Mouse (Mus musculus) embryonic facial prominence, embryonic 14.5 days (tissue): ENCODE data around the gene Fam110a. TPM values are rescaled to one million over a fixed set of nuclear protein-coding genes. Genes with fewer than 3 reads are reported as not detected.

ENCODE experiments used
- ATAC-seq: fragments of 200-750 bp; cut with Nextera tagmentation; 2 replicates; pipeline ENCODE4 v1.8.0; 2017; ENCODE audit warnings: low read depth, moderate number of reproducible peaks, moderate TSS enrichment
- DNase-seq: peaks from one replicate; pipeline ENCODE4 v3.0.0-alpha.2; 2015; ENCODE audit warnings: low spot score
- H3K27ac ChIP-seq: fragments of 300-500 bp; sonication (generic); replicated peaks from 2 replicates; pipeline ENCODE4 v1.5.1; 2014; ENCODE audit warnings: low read depth, mild to moderate bottlenecking, low read length, moderate library complexity
- H3K27me3 ChIP-seq: fragments of 300-500 bp; sonication (generic); replicated peaks from 2 replicates; pipeline ENCODE4 v1.6.1; 2014; ENCODE audit warnings: low read length; ENCODE audit not compliant: control insufficient read depth, insufficient read depth
- H3K36me3 ChIP-seq: fragments of 300-500 bp; sonication (generic); 2 replicates; pipeline ENCODE4 v1.6.1; 2014; ENCODE audit warnings: low read length, mixed read lengths; ENCODE audit not compliant: control insufficient read depth, insufficient read depth
- H3K4me1 ChIP-seq: fragments of 300-500 bp; sonication (generic); 2 replicates; pipeline ENCODE4 v1.6.1; 2014; ENCODE audit warnings: antibody characterized with exemption, low read length; ENCODE audit not compliant: control insufficient read depth, insufficient read depth
- H3K4me2 ChIP-seq: fragments of 300-500 bp; sonication (generic); 2 replicates; pipeline ENCODE4 v1.6.1; 2014; ENCODE audit warnings: low read depth, mild to moderate bottlenecking, low read length, moderate library complexity, mixed read lengths
- H3K4me3 ChIP-seq: fragments of 300-500 bp; sonication (generic); 2 replicates; pipeline ENCODE4 v1.5.1; 2014; ENCODE audit warnings: low read depth, mild to moderate bottlenecking, low read length
- H3K9ac ChIP-seq: fragments of 300-500 bp; sonication (generic); 2 replicates; pipeline ENCODE4 v1.6.1; 2014; ENCODE audit warnings: low read depth, mild to moderate bottlenecking, low read length, moderate library complexity, mixed read lengths
- H3K9me3 ChIP-seq: fragments of 300-500 bp; sonication (generic); 2 replicates; pipeline ENCODE4 v1.6.1; 2016; ENCODE audit warnings: low read length; ENCODE audit not compliant: control insufficient read depth
- WGBS: fragments of 180-500 bp; shearing (Covaris S2); extraction: QIAGEN DNeasy Blood & Tissue Kit; methylation state at CpG from one replicate; pipeline ENCODE4 v1.1.7; 2014; 5-methylcytosine and 5-hydroxymethylcytosine counted together
- polyA plus RNA-seq: library from polyadenylated mRNA; unstranded; fragments of >200 nt; fragmentation: Nextera tagmentation; extraction: Ambion mirVana; gene quantifications from 2 replicates; pipeline ENCODE4 v1.2.1, GENCODE M21; 2014

The Fam110a gene
- polyA plus RNA-seq = 18.8 and 21.2 TPM in 2 replicates

GRCm38 (mm10) chr2:151979470-151980354 lies at the start of gene Fam110a:
TSS of gene Fam110a (minus strand) at chr2:151980219.
- peak within 1 kb of the TSS; percentile 33; the same call in 1 of the 2 replicates for H3K27ac ChIP-seq
- H3K27me3 ChIP-seq = 0 out of 2 replicates have a peak, but pooled peaks cover 1% of the 10 kb centered on the region
- no peaks in the 10 kb centered on the region for H3K9me3 ChIP-seq
- ATAC-seq (peak; percentile 86), DNase-seq (peak; percentile 93)
- peak within 1 kb of the TSS; percentile 70 for H3K4me2 ChIP-seq
- H3K4me3 ChIP-seq = peak within 1 kb of the TSS; percentile 79
- no peaks in the 10 kb centered on the region for H3K36me3 ChIP-seq
- peak within 1 kb of the TSS; percentile 84 for H3K9ac ChIP-seq
- peaks cover 24% of the 10 kb centered on the region for H3K4me1 ChIP-seq
- WGBS = 0% methylated on average over 22 of the region's 46 CpGs

DNA sequence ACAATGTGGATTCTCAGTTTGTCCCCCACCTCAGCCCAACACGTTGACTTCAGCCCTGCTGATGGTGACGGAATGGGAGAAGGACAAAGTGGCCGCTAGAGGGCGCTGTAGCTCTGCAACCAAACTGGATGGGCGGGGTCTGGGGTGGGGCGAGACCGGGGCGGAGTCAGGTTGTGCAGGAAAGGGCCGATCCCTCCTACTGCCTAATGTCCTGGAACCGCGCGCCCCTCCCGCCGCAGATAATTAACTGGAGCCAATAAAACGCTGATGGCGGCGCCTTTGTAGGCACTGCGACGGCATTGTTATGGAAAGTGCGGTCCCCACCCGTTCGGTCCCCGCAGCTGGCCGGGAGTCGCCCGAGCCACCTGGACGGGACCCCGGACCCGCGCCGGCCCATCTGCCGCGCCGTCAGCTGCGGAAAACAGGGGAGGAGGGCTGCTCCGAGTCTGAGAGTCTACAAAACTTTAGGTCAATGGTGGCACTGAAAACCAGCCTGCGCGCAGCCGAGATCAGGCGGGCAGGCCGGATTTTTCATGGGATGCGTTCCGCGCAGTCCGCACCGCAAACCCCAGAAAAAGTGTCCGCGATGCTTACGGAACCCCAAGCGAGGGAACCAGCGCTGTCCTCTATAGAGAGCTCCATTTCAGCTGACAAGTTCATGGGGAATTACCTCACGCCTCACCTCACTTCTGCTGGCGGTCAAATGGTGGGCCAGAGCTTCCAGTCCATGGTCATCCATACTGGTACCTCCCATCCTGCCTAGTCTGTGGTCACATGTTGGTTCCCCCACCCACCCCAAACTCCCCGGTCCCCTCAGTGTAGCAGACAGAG lies 49.4 kb upstream of the Fam110a start:
- ATAC-seq (peak; percentile 93), DNase-seq (peak; percentile 95)
- Histone ChIP-seq H3K4me2 (peak overlapping the region; percentile 80), H3K27me3 (peaks cover 26% of the 10 kb centered on the region), H3K27ac (no peak overlapping the region), H3K36me3 (no peaks in the 10 kb centered on the region), H3K4me3 (peak overlapping the region; percentile 64), H3K9ac (peak overlapping the region; percentile 68), H3K9me3 (no peaks in the 10 kb centered on the region), H3K4me1 (no peaks in the 10 kb centered on the region)
- WGBS = 1% methylated on average over 52 of the region's 54 CpGs

DNA sequence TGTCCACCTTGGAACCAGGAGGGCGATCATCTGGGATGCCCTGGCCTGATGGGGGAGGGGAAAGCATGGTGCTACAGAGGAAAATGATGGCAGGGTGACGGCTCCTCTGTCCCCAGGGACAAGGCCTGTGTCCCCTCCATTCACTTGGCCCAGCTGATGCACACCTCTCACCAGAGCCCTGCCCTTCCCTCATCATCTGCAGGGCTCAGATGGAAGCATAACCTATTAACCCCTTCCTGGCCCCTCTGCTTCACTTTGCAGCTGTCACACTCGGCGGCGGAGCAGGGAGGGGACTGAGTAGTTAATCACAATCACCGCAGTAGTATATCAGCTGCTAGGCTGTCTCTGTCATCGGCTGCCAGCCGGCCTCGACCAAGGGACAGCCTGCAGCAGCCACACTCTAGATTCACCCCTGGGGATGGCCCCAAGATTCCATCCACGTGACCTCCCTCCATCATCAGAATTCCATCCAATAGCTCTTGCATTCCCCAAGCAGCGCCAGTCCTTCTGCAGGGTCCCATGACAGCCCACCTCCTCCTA lies 44.9 kb upstream of the Fam110a start:
- WGBS = 54% methylated on average over 11 of the region's 11 CpGs
- Histone ChIP-seq H3K27ac (no peak overlapping the region), H3K9me3 (no peaks in the 10 kb centered on the region), H3K4me3 (no peak overlapping the region), H3K4me1 (no peaks in the 10 kb centered on the region), H3K36me3 (no peaks in the 10 kb centered on the region), H3K9ac (no peak overlapping the region), H3K4me2 (no peak overlapping the region), H3K27me3 (peaks cover 4% of the 10 kb centered on the region)
- ATAC-seq = peak; percentile 60; the same call in 1 of the 2 replicates
- DNase-seq = peak; percentile 57

DNA sequence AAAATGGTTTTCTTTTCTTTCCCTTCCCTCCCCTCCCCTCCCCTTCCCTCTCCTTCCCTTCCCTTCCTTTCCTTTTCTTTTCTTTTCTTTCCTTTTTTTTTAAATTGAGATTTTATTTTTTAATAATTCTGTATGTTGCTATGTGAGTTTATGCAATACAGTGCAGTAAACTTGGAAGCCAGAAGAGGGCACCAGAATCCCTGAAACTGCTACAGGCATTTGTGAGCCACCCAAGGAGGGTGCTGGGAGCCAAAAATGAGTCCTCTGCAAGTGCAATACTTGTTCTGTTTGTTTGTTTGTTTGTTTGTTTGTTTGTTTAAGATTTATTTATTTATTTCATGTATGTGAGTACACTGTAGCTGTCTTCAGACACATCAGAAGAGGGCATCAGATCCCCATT lies 42.0 kb upstream of the Fam110a start:
- DNase-seq = no peak

GRCm38 (mm10) chr2:152020255-152020654 lies 40.2 kb upstream of the Fam110a start:
- ATAC-seq = no peak
- WGBS = 17% methylated on average over 6 of the region's 6 CpGs

More for the DNA sequence above, 42.0 kb upstream of the Fam110a start:
- Histone ChIP-seq H3K4me3 (no peak overlapping the region), H3K4me2 (no peak overlapping the region), H3K9ac (no peak overlapping the region), H3K36me3 (no peaks in the 10 kb centered on the region), H3K27me3 (no peaks in the 10 kb centered on the region), H3K27ac (no peak overlapping the region), H3K4me1 (no peaks in the 10 kb centered on the region), H3K9me3 (no peaks in the 10 kb centered on the region)
- ATAC-seq = no peak

GRCm38 (mm10) chr2:152016666-152017065 lies 36.6 kb upstream of the Fam110a start:
- no peak overlapping the region for H3K4me3 ChIP-seq
- WGBS = 76% methylated on average over 9 of the region's 9 CpGs
- H3K36me3 ChIP-seq = no peaks in the 10 kb centered on the region
- DNase-seq (peak; percentile 40), ATAC-seq (no peak)
- no peaks in the 10 kb centered on the region for H3K9me3 ChIP-seq
- H3K27ac ChIP-seq = no peak overlapping the region
- H3K4me1 ChIP-seq = no peaks in the 10 kb centered on the region
- H3K9ac ChIP-seq = no peak overlapping the region
- H3K27me3 ChIP-seq = no peaks in the 10 kb centered on the region
- H3K4me2 ChIP-seq = no peak overlapping the region

More at GRCm38 (mm10) chr2:152020255-152020654, 40.2 kb upstream of the Fam110a start:
- Histone ChIP-seq H3K36me3 (no peaks in the 10 kb centered on the region), H3K9ac (no peak overlapping the region), H3K4me3 (no peak overlapping the region), H3K9me3 (no peaks in the 10 kb centered on the region), H3K4me2 (no peak overlapping the region), H3K4me1 (no peaks in the 10 kb centered on the region), H3K27ac (no peak overlapping the region), H3K27me3 (no peaks in the 10 kb centered on the region)
- DNase-seq = no peak

- Histone ChIP-seq H3K27ac (no peak overlapping the region), H3K9ac (no peak overlapping the region), H3K4me3 (no peak overlapping the region), H3K27me3 (no peaks in the 10 kb centered on the region), H3K36me3 (no peaks in the 10 kb centered on the region), H3K4me2 (no peak overlapping the region), H3K9me3 (no peaks in the 10 kb centered on the region), H3K4me1 (no peaks in the 10 kb centered on the region)
- 51% methylated on average over 4 of the region's 4 CpGs for WGBS
- DNase-seq (no peak), ATAC-seq (no peak)
These were observed 36.0 kb upstream of the Fam110a start for GRCm38 (mm10) chr2:152015997-152016396.

DNA sequence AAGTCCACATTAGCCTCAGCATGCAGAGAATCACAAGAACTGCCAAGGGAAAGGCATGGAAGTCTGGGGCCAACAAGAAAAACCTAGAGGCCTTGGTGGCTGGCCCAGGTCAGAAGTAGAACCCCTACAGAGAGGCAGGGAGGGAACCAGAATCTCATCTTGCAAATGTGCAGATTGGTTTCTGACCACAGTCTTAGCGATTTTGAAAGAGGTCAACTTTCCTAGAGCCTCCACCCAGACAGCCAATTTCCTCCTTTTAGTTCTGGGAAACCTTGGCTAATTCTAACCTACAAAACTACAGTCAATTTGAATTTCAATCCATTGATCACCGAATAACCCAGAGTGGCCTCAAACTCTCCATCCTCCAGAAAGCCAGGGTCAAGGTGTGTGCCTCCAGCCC lies 32.7 kb upstream of the Fam110a start:
- Histone ChIP-seq H3K4me2 (no peak overlapping the region), H3K27ac (no peak overlapping the region), H3K9me3 (no peaks in the 10 kb centered on the region), H3K9ac (no peak overlapping the region), H3K4me1 (no peaks in the 10 kb centered on the region), H3K36me3 (no peaks in the 10 kb centered on the region), H3K27me3 (no peaks in the 10 kb centered on the region), H3K4me3 (no peak overlapping the region)
- 75% methylated on average over 2 of the region's 2 CpGs for WGBS
- ATAC-seq (no peak), DNase-seq (no peak)
